Mouse (Mus musculus) embryo, embryonic 9.5 days (tissue): ENCODE measurements at regions not wholly inside any gene's neighbourhood (a gene's known extent, or its start where the extent isn't known, plus 50 kb on each side); places are given as distances from the start of the nearest gene placed in this dataset.
"Not testable (repeated sequence)": the region's sequence is repeated elsewhere in the genome, so short reads cannot be mapped to it uniquely, and the experiment has no call there.

Experiments
- DNase-seq: peaks from one replicate; pipeline ENCODE4 v3.0.0-alpha.2; 2017; ENCODE audit errors: extremely low spot score

DNA sequence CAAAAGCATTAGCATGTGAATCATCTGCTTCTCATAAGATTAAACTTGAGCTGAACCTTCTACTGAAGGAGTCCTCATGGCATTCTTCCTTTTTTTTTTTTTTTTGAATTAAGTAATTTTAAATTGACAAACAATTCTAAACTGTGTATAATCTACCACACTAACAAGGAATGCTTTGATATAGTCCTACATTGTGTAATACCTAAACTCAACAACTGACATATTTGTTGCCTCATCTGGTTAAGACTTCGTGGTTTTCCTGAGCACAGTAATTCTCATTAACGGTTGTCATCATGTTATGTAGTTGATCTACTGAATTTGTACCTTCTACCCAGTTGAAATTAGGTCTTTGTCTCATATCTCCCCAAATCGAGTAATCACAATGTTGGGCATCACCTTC is 83.9 kb upstream of the Hcrtr2 start:
- no peak for DNase-seq

DNA sequence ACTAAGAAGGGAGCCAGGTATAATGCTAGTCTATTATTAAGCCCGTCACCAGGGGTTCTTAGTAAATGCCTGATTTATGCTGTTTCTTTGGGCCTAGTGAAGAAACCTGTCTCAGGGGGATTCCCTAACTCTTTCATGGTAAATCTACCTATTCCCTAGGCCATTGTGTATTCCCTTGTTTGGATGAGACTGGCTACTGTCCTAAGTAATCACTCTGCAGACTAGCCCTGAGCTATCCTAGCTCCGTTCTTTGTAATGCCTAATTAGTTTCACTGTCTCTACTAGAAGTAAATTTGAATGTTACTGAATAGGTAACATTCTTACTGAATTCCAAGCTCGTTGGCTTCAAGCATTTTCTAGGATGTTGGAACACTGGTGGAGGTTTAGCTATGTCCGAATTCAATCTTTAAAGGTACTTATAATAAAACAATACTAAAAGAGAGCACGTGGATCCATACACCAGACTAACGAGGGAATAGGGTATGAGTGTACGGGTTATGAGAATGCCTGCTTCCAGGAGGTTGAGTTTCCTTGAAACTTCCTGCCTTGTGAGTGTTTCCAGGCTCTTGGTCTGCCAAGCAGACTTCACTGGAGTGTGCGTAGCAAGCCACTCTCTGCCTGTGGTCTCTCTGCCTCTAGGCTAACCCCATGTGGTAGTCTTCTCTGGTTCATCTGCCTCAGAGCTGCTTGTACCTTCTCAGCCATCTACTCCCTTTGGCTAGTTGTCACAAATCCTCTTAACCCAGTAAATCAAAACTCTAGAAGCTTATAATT is 78.4 kb upstream of the Hcrtr2 start:
- DNase-seq, result not testable (repeated sequence)

DNA sequence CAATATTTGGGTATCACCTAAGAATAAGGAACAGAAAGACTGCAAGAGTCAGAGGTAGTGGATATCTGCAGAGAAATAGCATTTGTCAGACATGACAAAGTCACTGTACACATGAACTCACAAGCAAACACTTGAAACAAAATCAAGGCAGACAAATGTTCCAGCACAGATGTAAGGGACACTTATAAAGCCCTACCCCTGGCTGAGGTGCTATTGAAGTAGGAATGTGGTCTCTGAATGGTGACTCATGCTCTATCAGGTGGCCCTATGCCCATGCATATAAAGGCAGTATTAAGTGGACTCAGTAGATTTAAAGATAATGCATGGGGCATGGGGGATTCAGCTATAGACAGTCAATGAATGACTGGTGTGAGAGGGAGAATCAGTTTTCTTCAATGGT is 77.2 kb upstream of the Hcrtr2 start:
- no peak for DNase-seq

DNA sequence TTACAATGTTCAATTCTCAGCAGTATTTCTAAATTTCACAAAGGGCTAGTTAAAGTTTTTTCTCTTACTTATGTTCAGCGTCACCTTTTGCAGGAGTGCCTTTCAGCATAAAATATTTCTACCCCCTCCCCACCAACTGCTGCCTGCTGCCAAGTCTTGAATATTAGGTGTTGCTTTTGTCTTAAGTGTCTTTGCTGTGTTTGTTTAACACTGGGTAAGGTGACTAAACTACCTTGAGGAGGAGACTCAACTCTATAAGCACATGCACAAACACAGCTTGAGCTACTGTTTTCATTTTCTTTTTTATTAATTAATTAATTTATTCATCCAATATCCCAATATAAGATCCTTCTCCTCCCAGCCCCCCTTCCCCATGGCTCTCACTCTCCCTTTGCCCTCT is 70.1 kb upstream of the Hcrtr2 start:
- DNase-seq, result no peak

DNA sequence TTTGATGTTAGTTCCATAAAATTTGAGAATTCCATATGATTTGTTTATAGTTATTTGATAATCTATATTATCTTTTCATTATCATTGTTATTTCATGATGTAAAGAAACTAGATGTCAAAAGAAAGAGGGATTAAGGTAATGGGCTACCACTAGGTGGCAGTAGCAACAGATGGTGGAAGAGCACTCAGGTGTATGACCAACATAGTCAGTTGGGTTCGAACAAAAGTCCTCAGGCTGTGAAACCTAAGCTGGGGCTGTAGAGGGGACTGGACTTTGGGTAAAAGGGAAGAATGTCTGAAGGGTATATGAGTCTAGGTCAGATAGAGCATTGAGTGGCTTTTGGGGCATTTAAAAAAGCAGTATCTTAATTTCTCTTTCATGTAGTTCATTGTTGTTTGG is 67.2 kb upstream of the Hcrtr2 start:
- DNase-seq, result peak; percentile 36
